Mouse (Mus musculus) CD8-positive naive resting alpha-beta T cell, adult 57 days (primary cell): ENCODE data around the gene Aicda. TPM values are rescaled to one million over a fixed set of nuclear protein-coding genes. Genes with fewer than 3 reads are reported as not detected.

Experiments used
- total RNA-seq: library from RNA; stranded (reverse); gene quantifications from one replicate; pipeline ENCODE4 v1.2.4, GENCODE M21; 2023

Aicda gene
- total RNA-seq = 0.28 TPM

GRCm38 (mm10) chr6:122553606-122554005, at the start of gene Aicda:
Gene Aicda (plus strand): TSS chr6:122553801.

DNA sequence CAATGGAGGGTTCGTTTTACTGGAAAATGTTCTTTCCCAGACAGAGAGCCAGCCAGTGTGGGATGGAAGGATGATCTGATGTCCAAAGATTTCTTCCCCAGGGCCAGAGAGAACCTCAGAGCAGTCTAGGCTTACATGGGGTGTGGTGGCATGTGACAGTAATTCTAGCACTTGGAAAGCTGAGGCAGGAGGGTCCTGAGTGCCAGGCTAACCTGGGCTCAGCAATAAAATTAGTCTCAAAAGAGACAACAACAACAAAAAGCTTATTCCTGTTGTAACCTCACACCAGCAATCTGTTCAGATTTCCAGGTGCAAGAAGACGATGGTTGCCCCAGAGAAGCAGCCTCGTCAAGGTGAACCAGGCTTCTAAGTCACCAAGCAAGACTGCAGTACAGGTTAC, 48.1 kb upstream of the Aicda start, which contains the start of gene Mfap5:
Mfap5 (plus strand) TSS at position 301 of the 400 bp plus-strand sequence.

DNA sequence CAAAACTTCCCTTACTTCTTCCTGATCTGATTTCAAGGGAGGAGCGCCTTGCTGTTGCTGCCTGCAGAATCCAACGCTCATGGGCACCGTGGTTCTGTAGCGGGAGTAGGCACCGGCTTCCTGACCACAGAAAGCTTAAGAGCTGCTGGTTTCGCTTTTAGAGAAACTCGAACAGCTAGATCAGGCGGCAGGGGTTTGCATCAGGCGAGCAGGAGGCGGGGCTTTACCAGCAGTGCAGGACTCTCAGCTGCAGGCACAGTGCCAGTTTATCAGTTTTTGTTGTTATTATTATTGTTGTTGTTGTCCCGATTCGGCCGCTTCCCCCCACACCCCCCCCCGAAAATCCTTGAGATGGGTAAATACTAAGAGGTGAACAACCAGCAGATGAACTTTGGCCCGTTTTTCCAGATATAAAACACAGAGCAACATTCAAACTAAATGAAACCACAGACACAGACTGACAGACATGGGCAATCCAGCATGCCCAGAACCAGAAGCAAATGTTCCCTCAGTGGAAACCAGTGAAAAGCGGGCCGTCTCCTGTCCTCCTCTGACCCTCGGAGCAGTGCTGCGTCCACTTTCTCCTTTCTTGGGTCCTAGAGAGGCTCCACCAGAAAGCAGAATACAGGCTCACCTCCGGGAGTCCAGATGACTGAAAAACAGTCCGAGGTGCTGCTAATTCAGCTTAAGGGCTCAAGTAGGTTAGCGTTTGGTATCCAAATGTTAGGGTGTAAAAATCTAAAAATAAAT, 48.8 kb downstream of the Aicda start, which contains the start of gene Apobec1:
Apobec1 (minus strand) TSS at position 203 of the 750 bp plus-strand sequence.

GRCm38 (mm10) chr6:122609771-122610170, 56.2 kb downstream of the Aicda start, which contains the start of gene Gdf3:
Gene Gdf3 (minus strand): TSS chr6:122610087.

Other genes with a start within 250 kb of the Aicda start
- gene M6pr, start 245.1 kb upstream of the Aicda start, total RNA-seq = 121 TPM
- gene Phc1, start 213.2 kb upstream of the Aicda start, total RNA-seq = 55.9 TPM
- not detected for gene Rimklb, start 55.0 kb upstream of the Aicda start, total RNA-seq
- not detected for gene Mfap5, start 48.0 kb upstream of the Aicda start, total RNA-seq
- 16.0 TPM for gene Apobec1, start 48.6 kb downstream of the Aicda start, total RNA-seq
- gene Gdf3, start 56.3 kb downstream of the Aicda start, total RNA-seq = not detected
- gene Dppa3, start 72.6 kb downstream of the Aicda start, total RNA-seq = not detected
- gene Nanog, start 153.7 kb downstream of the Aicda start, total RNA-seq = not detected
- 35.2 TPM for gene Slc2a3, start 247.8 kb downstream of the Aicda start, total RNA-seq